Mouse (Mus musculus): ENCODE measurements around the gene Gm42669.

DNA sequence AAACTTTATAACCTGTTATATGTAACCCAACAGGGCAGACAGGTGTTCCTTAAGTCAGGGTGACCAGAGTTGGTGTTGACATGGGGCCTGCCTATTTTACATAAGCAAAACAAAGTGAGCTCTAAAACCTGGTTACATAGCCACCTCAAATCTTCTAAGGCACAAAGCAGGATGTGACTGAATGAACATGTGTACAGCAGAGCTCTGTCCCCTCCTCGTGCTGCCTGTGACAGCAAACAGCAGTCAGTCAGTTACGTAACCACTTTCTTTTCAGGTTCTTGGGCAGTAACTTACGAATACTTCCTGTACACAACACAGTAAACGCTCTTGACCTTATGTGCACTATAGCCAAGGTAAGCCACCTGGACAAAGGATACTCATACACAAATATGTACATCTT is 38.5 kb downstream of the Gm42669 start:
- TF ChIP-seq POLR2A (IDR thresholded peaks at IDR 0.05; ENCODE audit: borderline replicate concordance, control insufficient read depth, low read depth, low read length) (no peak), CTCF (IDR thresholded peaks at IDR 0.05; ENCODE audit: control insufficient read depth, insufficient read depth, low read length) (no peak)

Data from bone marrow, adult 2 months (tissue).